Mouse (Mus musculus) thymus, postnatal 10 days (tissue): ENCODE data around the gene Sorbs2.

Experiments
- DNase-seq, 2 experiments: peaks; one replicate each; pipeline ENCODE4 v3.0.0; 2021; ENCODE audit warnings: low spot score in 2 of 2

Sorbs2 gene

GRCm38 (mm10) chr8:45621576-45622178, 114.1 kb downstream of the Sorbs2 start:
- DNase-seq, result no peak

- no peak for DNase-seq
These were observed 118.8 kb downstream of the Sorbs2 start for GRCm38 (mm10) chr8:45626406-45626805.

DNA sequence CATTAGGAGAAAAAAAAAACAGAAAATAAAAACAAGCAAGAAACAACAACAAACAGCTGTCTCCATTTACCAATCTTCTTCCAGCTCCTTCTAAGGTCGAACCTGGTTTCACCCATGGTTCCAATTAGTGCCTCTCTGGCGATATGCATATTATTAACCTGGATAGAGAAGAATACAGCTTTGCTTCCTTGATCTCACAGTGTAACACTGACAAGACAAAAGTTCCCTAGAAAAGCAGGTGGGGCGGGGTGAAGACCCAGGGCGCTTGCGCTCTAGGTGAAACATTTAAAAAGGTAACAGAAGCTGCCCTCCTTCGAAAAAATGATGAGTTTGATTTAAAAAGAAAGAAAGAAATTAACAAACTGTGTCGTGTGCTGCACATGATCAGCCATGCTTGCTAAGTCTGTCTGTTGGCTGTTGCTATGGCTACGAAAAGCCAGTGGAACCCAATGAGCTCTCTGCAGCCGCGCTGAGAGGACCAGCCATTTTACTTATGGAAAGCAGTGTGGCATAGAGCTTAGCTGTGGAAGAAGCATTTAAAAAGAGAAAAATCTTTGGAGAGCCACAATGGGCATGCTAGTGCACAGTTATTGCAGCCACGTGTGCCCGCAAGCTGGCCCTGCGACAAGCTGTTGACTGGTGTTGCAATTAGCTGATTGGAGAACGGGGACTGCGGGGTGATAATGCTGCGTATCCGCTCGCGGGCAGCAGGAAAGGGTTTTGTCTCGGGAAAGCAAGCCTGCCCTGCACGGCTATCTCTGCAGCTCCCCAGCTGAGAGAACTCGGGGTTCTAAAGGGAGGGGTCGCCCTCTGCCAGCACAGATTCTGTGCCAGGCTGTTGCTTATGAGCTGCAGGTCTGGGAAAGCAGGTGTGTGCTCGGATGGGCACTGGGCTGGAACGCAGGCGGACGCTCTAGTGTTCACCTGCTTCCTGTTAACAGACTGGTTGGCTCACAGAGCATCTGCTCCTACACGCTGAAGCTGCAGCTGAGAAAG, 120.0 kb downstream of the Sorbs2 start:
- DNase-seq, result no peak

- DNase-seq, result no peak
These were observed 121.0 kb downstream of the Sorbs2 start for GRCm38 (mm10) chr8:45628421-45629065.

DNA sequence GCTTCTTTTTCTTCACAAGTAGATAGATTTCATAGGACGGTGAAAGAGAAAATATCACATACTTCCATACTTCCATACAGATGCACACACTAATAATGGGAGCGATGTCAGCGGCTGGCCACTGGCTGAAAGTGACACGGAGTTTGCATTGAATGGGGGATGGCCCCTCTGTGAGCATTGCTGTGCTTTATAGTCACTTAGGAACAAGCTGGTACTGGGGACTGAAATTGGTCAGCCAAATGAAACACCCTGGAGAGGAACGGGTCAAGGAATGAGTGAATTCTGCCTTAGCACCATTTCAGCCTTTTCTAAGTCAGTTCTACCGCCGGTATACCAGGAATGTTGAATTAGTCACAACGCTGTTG, 121.5 kb downstream of the Sorbs2 start:
- DNase-seq, result no peak

DNA sequence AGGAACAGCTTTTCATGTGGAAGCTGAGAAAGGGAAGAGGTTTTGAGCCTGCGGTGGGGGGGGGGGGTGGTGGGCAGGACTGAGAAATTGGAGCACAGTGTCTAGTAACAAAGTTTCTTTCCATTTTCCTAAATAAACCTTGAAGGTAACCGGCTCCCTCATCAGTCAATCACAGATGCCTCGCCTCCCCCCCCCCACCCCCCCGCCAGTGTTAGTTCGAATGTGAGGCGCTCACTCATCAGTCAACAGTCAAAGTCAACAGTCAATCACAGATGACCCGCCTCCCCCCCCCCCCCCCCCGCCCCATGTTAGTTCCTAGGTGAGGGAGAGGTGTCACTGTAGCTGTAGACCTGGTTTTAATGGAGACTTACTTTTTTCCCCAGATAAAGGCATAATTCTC, 123.4 kb downstream of the Sorbs2 start:
- DNase-seq, result no peak

DNA sequence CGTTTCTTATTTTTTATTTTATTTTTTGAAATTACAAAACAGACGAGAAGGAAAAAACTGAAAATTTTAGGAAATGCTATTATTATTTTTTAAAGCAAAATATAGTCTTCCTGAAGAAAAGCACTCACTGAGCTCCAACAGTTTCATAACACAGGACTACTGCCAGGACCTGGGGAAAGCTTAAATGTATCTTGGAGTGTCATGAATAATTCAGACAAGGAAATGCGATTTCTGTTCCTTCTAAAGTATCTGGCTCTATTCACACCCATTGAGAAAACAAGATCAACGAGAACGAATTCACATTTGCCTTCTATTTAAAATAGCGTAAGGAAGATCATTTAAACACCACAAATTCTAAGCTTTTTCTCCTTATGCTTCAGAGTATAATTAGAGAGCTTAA, 127.6 kb downstream of the Sorbs2 start:
- DNase-seq, result no peak

DNA sequence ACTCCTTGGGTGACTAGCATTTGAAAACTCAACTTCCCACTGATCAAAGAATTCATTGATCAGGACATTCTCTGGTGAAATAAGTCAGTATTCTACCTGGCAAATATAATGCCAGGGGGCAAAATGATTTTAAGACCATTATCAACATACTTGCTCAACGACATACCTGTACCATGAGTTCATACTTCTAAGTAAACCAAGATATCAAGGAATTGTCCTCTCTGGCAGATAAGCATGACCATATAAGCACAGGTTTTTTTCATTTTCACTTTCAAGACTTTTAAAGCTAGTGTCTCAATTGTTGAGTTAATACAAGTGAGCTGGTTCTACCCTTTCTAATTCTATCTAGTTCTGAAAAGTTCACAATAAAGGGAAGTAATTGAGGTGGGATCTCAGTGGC, 130.2 kb downstream of the Sorbs2 start:
- no peak for DNase-seq

GRCm38 (mm10) chr8:45639444-45639843, 131.9 kb downstream of the Sorbs2 start:
- no peak for DNase-seq

- no peak for DNase-seq
These were observed 137.1 kb downstream of the Sorbs2 start for GRCm38 (mm10) chr8:45644651-45645050.

DNA sequence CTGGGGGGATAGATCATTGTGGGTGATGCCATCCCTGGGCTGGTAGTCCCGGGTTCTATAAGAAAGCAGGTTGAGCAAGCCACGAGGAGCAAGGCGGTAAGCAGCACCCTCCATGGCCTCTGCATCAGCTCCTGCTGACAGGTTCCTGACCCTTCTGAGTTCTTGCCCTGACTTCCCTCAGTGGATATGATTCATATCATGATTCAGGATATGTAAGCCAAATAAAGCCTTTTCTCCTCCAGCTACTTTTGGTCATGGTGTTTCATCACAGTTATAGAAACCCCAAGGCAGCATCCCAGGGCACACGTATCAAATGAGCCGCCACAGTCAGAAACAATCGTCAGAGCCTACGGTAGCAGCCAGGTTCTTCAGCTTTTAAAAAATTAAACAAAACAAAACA, 141.5 kb downstream of the Sorbs2 start:
- no peak for DNase-seq

- no peak for DNase-seq
These were observed 142.4 kb downstream of the Sorbs2 start for GRCm38 (mm10) chr8:45649966-45650365.

DNA sequence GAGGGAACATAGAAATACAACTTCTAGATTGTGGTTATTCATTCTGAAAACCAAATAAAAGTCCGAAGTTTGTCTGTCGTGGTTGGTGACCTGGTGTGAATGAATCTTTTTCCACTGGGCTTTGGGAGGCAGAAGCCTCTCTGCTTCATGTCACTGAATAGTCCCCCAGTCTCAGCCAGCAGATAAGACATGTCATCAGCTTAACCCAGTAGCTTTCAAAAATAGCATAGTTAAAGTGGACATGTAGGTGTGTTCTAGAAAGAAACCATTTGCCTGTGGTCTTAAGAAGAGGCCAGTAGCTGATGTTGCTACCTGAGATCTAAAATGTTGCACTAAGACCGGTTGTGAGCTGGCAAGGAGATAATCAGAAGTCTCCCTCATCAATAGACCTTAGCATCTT, 150.4 kb downstream of the Sorbs2 start:
- DNase-seq, result no peak

- no peak for DNase-seq
These were observed 151.1 kb downstream of the Sorbs2 start for GRCm38 (mm10) chr8:45658458-45659325.

DNA sequence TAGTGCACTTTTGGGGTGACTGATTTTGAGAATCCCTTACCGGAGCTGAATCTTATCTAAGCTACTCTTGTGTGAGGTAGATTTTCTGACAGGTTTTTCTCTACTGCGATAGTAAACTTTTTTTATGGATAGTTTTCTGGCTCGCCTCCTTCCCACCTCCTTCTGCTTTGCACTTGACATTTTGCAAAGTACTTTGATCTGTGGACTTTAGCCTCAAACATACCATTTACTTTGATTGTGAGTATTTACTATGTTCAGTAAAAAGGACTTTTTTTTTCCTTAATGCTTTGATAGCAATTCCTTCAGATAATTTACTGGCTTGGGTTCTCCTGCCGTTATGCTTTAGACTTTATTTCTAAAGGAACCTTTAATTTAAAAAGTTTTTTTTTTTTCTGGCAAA, 151.9 kb downstream of the Sorbs2 start:
- DNase-seq, result no peak

- no peak for DNase-seq
These were observed 153.0 kb downstream of the Sorbs2 start for GRCm38 (mm10) chr8:45660570-45660969.

DNA sequence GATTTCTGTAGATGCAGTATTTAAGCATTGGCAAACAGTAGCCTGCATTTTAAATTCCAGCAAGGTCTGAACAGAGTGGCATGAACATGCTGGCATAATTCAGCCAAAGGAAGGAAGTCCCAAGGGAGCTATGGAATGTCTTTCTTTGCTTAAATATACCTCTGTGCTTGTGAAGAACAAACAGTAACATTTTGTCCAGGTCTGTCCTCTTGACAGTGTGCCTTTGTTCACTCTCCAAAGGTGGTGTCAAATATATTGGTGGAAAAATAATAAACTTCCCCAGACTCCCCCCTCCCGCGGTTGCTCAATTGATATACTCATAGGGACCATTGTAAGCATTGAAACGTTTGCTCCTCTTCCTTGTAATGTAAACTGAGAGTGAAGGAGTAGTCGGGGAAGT, 154.0 kb downstream of the Sorbs2 start:
- DNase-seq, result no peak

- no peak for DNase-seq
These were observed 158.6 kb downstream of the Sorbs2 start for GRCm38 (mm10) chr8:45666221-45666620.

- no peak for DNase-seq
These were observed 165.6 kb downstream of the Sorbs2 start for GRCm38 (mm10) chr8:45673149-45673548.

GRCm38 (mm10) chr8:45675821-45676279, 168.3 kb downstream of the Sorbs2 start:
- DNase-seq, result no peak

GRCm38 (mm10) chr8:45677114-45677853, 169.7 kb downstream of the Sorbs2 start:
- DNase-seq, result no peak
